Mouse (Mus musculus): ENCODE results near the gene Dab2ip.

Gene Dab2ip

GRCm38 (mm10) chr2:35558826-35559550, 922 bp downstream of the Dab2ip start:
- no peak for DNase-seq (ENCODE audit: low spot score in 2 of 2)

GRCm38 (mm10) chr2:35559551-35559835, 1.4 kb downstream of the Dab2ip start:
- DNase-seq (ENCODE audit: low spot score in 2 of 2), result no peak

GRCm38 (mm10) chr2:35563722-35564121, 5.7 kb downstream of the Dab2ip start:
- no peak for DNase-seq (ENCODE audit: low spot score in 2 of 2)

GRCm38 (mm10) chr2:35565051-35565836, 7.2 kb downstream of the Dab2ip start:
- DNase-seq (ENCODE audit: low spot score in 2 of 2), result no peak

GRCm38 (mm10) chr2:35566957-35567693, 9.1 kb downstream of the Dab2ip start:
- DNase-seq (ENCODE audit: low spot score in 2 of 2), result no peak

GRCm38 (mm10) chr2:35567694-35568149, 9.7 kb downstream of the Dab2ip start:
- DNase-seq (ENCODE audit: low spot score in 2 of 2), result no peak

GRCm38 (mm10) chr2:35570743-35571142, 12.7 kb downstream of the Dab2ip start:
- DNase-seq (ENCODE audit: low spot score in 2 of 2), result no peak

- DNase-seq (ENCODE audit: low spot score in 2 of 2), result no peak
Measured at GRCm38 (mm10) chr2:35574643-35575042, 16.6 kb downstream of the Dab2ip start.

GRCm38 (mm10) chr2:35576675-35577074, 18.6 kb downstream of the Dab2ip start:
- DNase-seq (ENCODE audit: low spot score in 2 of 2), result no peak

GRCm38 (mm10) chr2:35580111-35580510, 22.0 kb downstream of the Dab2ip start:
- no peak for DNase-seq (ENCODE audit: low spot score in 2 of 2)

- no peak for DNase-seq (ENCODE audit: low spot score in 2 of 2)
Measured at GRCm38 (mm10) chr2:35581501-35582340, 23.7 kb downstream of the Dab2ip start.

- DNase-seq (ENCODE audit: low spot score in 2 of 2), result peak; percentile 17 to 41
Measured at GRCm38 (mm10) chr2:35582341-35582941, 24.4 kb downstream of the Dab2ip start.

GRCm38 (mm10) chr2:35583406-35583805, 25.3 kb downstream of the Dab2ip start:
- no peak for DNase-seq (ENCODE audit: low spot score in 2 of 2)

GRCm38 (mm10) chr2:35584011-35584410, 25.9 kb downstream of the Dab2ip start:
- no peak for DNase-seq (ENCODE audit: low spot score in 2 of 2)

- DNase-seq (ENCODE audit: low spot score in 2 of 2), result no peak
Measured at GRCm38 (mm10) chr2:35588368-35588767, 30.3 kb downstream of the Dab2ip start.

- DNase-seq (ENCODE audit: low spot score in 2 of 2), result no peak
Measured at GRCm38 (mm10) chr2:35589385-35589784, 31.3 kb downstream of the Dab2ip start.

- no peak for DNase-seq (ENCODE audit: low spot score in 2 of 2)
Measured at GRCm38 (mm10) chr2:35589800-35590199, 31.7 kb downstream of the Dab2ip start.

- DNase-seq (ENCODE audit: low spot score in 2 of 2), result no peak
Measured at GRCm38 (mm10) chr2:35591961-35592724, 34.1 kb downstream of the Dab2ip start.

GRCm38 (mm10) chr2:35592725-35593392, 34.8 kb downstream of the Dab2ip start:
- no peak for DNase-seq (ENCODE audit: low spot score in 2 of 2)

GRCm38 (mm10) chr2:35593889-35594288, 35.8 kb downstream of the Dab2ip start:
- DNase-seq (ENCODE audit: low spot score in 2 of 2), result no peak
